Mouse (Mus musculus): ENCODE data around the gene Rbms3. TPM values are rescaled to one million over a fixed set of nuclear protein-coding genes. Genes with fewer than 3 reads are reported as not detected.

Gene Rbms3
- total RNA-seq, 2 experiments from 2014 or later: 15.1 to 16.3 TPM

DNA sequence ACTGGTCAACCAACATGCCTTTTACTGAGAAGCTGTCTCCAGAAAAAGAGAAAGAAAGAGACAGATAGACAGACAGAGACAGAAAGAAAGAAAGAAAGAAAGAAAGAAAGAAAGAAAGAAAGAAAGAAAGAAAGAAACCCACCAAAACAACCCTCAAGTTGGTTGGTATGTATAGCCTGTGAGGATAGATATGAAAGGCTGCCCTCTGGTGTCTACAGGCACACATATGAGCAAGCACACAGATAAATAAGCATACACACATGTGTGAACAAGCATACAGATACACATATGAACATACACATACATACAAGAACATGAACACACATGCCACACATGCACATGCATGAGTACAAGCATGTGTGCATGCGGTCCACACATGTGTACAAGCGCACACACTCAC is 199.0 kb downstream of the Rbms3 start:
- peak; percentile 55 for TF ChIP-seq CTCF (conservative IDR thresholded peaks at IDR 0.05)
- DNase-seq (ENCODE audit: low spot score in 2 of 2): no peak
- H3K4me3 ChIP-seq: no peak overlapping the region
- H3K27ac ChIP-seq: no peak overlapping the region

DNA sequence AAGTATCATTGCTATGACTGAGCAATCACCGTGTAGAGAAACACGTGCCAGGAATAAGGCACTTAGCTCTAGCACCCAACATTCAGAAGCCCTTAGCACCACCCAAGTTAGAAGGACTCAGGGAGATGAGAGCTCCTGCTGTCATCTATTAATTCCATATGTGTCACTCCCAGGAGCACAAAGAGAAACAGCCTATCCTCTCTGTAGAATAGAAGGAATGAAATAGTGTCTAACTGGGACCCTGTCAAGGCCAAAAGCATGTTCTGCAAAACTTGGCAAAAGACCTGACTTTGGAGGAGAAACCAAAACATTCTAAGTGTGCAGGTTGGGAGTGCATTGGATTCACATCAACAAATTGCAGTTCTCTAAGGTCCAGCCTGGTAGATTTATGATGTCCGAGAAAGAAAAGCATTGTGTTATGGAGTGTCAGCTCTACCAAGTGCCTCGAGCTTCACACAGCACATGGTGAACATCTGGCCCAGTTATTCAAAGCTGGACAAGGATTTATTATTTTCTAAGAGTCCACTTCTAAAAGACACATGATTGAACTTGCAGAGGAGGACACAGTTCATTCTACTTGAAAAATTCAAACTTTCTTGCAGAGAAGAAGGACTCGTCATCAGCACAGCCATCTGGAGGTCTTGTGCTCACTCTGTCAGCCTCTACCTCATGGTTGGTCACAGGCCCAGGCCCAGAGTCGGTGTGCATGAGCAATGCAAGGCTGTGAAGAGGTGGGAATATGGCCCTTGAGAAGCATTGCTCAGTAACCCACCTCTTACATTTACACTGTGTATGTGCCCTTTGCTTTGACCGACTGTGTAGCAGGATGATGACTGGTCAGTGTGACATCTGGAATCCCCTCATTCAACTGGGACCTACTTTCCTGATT is 200.3 kb downstream of the Rbms3 start:
- no peak for TF ChIP-seq CTCF (conservative IDR thresholded peaks at IDR 0.05)

DNA sequence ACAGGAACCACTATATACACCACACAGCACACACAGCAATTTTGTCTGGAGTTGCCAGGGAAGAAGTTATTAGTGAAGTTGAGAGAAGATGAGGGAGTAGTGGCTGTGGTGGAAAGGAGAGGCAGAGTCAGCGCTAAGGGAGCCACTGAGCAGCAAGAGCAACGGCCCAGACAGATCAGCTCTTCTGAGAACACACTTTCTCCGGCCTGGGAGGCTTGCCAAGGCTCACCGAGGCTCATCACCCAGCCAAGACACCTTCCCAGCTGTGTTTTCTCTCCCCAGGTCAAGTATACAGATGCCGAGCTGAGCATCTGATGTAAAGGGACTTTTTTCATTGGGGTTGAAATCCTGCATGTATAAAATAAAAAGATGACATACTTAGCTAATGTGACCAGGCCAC is 206.5 kb downstream of the Rbms3 start:
- no peak for TF ChIP-seq CTCF (conservative IDR thresholded peaks at IDR 0.05)
- no peak overlapping the region for H3K27ac ChIP-seq
- DNase-seq (ENCODE audit: low spot score in 2 of 2): no peak

More for the DNA sequence above, 200.3 kb downstream of the Rbms3 start:
- Histone ChIP-seq H3K27ac (no peak overlapping the region), H3K4me3 (no peak overlapping the region)
- DNase-seq (ENCODE audit: low spot score in 2 of 2): no peak

DNA sequence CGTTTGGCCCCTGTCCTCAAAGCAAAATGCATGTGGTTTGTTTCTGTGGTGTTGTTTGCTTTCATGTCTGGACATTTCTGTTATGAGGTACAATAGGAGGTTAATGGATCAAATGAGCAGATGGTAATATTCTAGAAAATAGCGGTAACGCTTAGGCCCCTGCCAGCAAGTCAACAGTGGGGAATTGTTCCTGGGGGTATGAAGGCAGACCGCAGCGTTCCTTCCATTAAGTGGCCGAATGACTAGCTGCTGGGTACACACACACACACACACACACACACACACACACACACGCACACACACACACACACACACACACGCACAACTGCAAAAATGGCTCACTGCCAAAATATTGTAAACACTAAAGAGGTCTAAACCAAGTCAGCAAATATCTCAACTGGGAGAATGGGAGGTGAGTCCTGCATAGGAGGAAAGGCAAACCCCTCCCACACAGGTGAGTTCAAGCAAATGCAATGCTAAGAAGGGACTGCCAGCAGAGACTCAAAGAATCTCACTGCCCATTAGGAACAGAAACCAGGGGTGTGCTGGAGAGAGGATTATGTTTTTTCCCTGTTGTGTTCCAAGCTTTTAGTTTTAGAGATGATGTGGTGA is 209.7 kb downstream of the Rbms3 start:
- DNase-seq (ENCODE audit: low spot score in 2 of 2): no peak
- Histone ChIP-seq H3K27ac (no peak overlapping the region), H3K4me3 (no peak overlapping the region)
- TF ChIP-seq CTCF (conservative IDR thresholded peaks at IDR 0.05): no peak

More for the DNA sequence above, 206.5 kb downstream of the Rbms3 start:
- no peak overlapping the region for H3K4me3 ChIP-seq

DNA sequence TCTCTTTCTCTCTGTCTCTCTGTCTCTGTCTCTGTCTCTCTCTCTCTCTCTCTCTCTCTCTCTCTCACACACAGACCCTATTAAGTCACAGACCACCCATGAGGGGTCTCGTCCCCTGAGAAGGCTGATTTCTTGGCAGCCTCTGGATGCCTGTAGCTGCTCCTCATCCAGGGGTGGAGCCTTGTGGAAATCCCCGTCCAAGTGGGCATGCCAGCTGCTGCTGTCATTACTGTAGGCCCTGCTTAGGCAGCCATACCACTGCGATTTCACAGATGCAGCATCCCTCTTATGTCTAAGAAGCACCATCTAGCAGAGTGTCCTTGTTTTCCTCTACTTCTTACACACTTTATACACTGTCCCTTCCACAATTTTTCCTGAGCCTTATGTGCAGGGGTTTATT is 216.5 kb downstream of the Rbms3 start:
- DNase-seq (ENCODE audit: low spot score in 2 of 2): no peak
- H3K4me3 ChIP-seq: no peak overlapping the region
- no peak overlapping the region for H3K27ac ChIP-seq
- TF ChIP-seq CTCF (conservative IDR thresholded peaks at IDR 0.05): no peak

DNA sequence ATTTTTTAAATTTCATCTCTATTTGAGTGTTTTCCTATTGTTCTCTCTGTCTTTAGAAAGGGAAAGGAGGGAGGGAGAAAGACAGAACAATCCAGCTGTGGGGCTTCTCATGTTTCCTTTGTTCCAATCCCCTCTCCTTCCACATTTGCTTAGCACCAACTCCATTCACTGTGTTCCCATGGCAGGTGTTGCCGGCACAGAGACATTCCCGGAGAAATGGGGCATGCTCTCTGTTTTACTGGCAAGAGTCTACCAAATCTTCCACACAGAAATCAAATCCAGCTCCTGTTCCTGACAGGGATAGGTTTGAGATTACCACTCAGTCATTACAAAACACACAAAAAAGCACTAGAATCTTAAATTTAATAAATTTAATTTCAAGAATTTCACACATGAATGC is 217.1 kb downstream of the Rbms3 start:
- Histone ChIP-seq H3K4me3 (no peak overlapping the region), H3K27ac (no peak overlapping the region)
- DNase-seq (ENCODE audit: low spot score in 2 of 2): no peak
- no peak for TF ChIP-seq CTCF (conservative IDR thresholded peaks at IDR 0.05)

DNA sequence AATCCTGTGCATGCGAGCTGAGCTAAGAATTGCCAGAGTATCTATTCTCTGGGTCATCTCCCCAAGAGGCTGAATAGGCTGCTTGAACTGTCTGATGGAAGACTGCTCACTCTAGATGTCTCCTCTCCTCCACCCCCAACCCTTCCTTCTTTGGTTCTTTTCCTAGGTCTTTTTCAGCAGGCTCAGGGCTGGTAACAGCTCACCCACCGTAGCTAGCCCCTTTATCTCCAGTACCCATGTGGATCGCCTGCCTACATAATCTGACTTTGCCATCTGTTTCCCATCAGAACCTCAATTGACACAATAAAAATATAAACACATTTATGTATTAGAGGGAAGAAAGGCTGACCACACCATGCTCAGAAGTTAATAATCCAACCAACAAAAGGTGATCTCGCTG is 225.1 kb downstream of the Rbms3 start:
- TF ChIP-seq CTCF (conservative IDR thresholded peaks at IDR 0.05): no peak
- Histone ChIP-seq H3K27ac (no peak overlapping the region), H3K4me3 (no peak overlapping the region)
- no peak for DNase-seq (ENCODE audit: low spot score in 2 of 2)

DNA sequence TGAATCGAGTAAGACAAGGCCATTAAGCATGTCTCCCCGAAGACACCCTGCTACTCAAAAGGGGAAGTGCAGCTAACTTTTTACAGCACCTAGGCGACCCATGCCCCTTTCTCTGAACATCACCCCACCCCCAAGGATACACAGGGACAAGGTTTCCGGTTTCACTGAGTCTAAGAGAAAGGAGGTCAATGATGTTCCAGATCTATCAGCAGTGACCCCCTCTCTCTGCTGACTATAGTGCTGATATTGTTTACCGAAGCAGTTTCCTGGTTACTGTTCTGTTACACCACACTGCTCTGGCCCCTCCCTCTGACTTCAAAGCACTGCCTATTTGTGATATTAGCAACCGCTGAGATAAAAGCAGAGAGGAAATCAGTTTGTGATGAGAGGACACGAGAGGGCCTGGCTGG is 229.4 kb downstream of the Rbms3 start:
- TF ChIP-seq CTCF (conservative IDR thresholded peaks at IDR 0.05): no peak
- H3K27ac ChIP-seq: no peak overlapping the region
- DNase-seq (ENCODE audit: low spot score in 2 of 2): no peak
- no peak overlapping the region for H3K4me3 ChIP-seq

DNA sequence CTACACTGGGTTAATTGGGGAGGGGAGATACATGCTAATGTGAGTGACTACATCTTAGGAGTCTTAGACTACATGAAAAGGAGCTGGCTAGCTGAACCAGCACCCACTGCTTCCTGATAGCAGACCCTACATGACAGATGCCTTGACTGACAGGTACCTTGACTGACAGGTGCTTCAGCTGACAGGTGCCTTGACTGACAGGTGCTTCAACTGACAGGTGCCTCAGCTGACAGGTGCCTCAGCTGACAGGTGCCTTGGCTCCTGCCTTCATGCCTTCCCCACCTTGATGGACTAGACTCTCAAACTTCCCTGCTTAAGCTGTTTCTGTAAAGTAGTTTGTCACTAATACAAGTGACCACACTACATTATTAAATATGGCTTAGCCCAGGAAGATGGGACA is 232.6 kb downstream of the Rbms3 start:
- H3K27ac ChIP-seq: no peak overlapping the region
- H3K4me3 ChIP-seq: no peak overlapping the region
- no peak for TF ChIP-seq CTCF (conservative IDR thresholded peaks at IDR 0.05)
- DNase-seq (ENCODE audit: low spot score in 2 of 2): no peak

DNA sequence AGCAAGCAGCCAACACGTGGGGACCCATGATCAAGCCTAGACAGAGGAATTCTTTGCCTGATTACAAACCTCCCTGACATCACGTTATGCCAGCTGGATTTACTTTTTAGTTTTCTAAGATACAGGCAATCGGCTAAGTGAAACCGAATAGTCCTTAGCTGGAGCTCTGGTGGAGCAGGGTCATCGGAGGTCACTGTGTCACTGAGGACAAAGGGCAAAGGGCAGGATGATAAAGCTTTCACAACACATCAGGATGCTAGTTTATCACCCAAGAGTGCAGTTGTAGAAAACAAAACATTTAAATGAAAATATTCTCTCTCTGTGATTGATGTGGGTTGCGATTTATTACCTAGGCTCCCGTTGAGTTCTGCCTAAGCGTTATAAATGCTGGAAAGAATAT is 233.1 kb downstream of the Rbms3 start:
- DNase-seq (ENCODE audit: low spot score in 2 of 2): no peak
- H3K27ac ChIP-seq: no peak overlapping the region
- no peak overlapping the region for H3K4me3 ChIP-seq
- TF ChIP-seq CTCF (conservative IDR thresholded peaks at IDR 0.05): no peak

DNA sequence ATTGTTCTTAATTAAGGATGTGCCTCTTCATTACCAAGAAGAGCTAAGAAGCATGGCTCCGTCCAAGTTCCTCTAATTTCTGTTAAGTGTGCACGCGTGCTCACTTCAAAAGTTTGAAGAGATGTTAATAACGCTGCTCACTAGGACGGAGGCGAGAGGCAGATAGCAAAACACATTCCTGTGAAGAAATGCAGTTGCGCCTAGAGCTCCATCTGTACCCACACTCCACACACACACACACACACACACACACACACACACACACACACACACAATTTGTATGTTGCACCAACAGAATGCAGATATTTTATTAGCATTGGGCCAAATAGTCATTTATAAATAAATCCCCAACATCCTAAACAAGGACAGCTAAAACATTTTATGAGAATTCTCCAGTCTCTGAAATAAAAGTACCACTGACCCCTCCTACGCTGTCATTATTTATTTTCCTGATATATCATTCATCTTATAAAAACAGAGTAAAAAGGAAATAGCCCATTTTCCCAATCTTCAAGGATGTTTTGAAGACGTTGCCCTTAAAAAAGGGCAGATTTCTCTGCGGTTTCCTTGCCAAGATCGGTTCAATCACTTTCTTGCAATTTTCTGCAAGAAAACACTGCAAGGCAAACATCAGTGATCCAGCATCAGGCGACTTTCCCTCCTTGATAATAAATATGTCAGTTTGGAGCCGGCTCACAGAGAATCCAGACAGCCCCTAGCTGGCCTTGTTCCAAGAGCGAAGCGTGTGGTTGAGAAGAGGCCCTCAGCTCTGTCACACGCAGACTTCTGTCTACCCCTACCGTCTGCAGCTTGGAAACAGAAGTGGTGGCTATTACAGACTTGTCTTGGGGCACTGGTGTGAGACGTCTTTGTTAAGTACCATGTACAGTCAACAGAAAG is 235.8 kb downstream of the Rbms3 start:
- no peak for TF ChIP-seq CTCF (conservative IDR thresholded peaks at IDR 0.05)
- no peak for DNase-seq (ENCODE audit: low spot score in 2 of 2)
- no peak overlapping the region for H3K4me3 ChIP-seq
- no peak overlapping the region for H3K27ac ChIP-seq

DNA sequence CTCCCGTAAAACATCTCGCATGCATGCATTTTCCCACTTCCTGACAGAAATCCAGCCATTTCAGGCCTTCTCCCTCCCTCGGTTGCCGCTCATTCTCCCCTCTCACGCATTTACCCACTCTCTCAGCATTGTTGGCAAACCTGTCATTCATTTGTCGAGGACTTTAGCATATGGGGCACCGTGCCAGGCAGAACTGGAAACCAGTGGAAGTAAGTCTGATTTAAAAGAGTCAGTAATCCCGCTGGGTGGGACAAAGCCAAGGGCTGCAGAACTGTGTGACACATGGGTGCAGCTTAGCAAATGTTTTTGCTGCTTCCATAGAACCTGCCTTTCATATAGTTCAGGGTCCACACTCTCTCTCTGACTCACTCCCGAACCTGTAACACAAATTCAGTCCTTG is 241.7 kb downstream of the Rbms3 start:
- no peak for TF ChIP-seq CTCF (conservative IDR thresholded peaks at IDR 0.05)
- Histone ChIP-seq H3K4me3 (no peak overlapping the region), H3K27ac (no peak overlapping the region)
- DNase-seq (ENCODE audit: low spot score in 2 of 2): no peak

DNA sequence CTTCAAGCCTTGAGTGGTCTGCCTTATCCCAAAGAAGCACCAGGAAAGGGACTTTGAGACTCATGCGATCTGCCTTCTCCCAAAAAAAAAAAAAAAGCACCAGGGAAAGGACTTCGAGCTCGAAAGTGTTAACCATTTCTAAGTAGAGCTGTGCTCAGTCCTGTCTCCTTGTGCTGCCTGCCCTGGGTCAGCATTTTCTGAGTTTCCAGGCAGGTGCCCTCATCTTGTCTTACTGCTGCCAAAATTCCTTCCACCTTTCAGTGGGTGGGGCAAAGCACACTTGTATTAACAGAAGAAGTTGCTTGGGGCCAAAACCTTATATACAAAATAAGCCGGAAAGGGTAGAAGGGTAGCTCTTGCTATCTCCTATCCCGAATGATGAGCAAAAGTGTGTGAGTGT is 248.8 kb downstream of the Rbms3 start:
- no peak for TF ChIP-seq CTCF (conservative IDR thresholded peaks at IDR 0.05)

More for the DNA sequence above, 248.8 kb downstream of the Rbms3 start:
- H3K4me3 ChIP-seq: no peak overlapping the region
- no peak for DNase-seq (ENCODE audit: low spot score in 2 of 2)
- no peak overlapping the region for H3K27ac ChIP-seq
